Mouse (Mus musculus) NIH3T3 (cell line): ENCODE measurements around the gene Kcnk12.

Source experiments
- DNase-seq: peaks from one replicate; pipeline ENCODE4 v3.0.0-alpha.2; 2012; ENCODE audit warnings: low read depth

Gene Kcnk12

GRCm38 (mm10) chr17:87797688-87798291, at the start of gene Kcnk12:
Gene Kcnk12, minus strand, starts transcription at chr17:87797994.
- DNase-seq, result no peak

DNA sequence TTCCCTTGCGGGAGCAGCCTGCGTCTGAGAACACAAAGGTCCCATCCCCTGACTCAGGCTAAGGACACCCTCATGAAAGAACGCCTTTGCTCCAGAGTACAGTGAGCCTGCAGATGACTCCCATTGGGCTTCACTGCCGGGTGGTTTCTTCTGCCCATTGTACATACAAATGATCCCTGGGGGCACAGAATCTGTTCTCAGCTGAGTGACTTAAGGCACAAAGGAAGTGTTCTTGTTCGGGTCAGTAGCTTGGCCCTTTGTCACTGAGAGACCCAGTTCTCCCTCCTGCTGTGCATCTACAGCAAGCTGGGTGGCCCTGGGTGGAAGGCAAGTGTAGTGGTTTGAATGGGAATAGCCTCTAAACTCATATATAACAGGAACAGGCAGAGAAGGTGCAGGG, 44.4 kb upstream of the Kcnk12 start:
- DNase-seq, result no peak

GRCm38 (mm10) chr17:87840079-87840478, 42.3 kb upstream of the Kcnk12 start:
- DNase-seq, result no peak

GRCm38 (mm10) chr17:87834850-87835249, 37.1 kb upstream of the Kcnk12 start:
- DNase-seq, result no peak

- DNase-seq, result no peak
Measured at GRCm38 (mm10) chr17:87826909-87827308, 29.1 kb upstream of the Kcnk12 start.

DNA sequence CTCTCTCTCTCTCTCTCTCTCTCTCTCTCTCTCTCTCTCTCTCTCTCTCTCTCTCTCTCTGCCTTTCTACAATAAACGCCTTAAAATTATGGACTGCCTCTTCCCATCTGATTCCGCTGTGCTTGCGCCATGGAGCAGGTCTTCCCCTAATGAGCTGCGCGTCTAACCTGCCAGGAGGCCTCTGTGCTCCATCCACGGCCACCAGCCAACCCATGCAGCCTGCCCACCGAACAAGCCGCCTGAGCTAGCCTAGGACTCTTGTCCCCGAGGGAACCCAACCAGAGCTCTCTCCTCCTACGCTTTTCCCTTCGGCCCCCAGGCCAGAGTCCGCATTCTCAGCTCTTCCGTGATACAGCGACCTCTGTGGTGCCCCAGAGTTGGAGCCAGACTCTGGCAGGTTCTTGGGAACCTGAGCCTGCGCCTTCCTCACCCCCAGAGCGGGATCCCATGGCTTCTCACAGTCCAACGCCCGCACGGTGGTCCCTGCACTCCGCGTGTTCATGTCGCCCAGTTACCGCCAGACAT, 28.3 kb upstream of the Kcnk12 start:
- no peak for DNase-seq

DNA sequence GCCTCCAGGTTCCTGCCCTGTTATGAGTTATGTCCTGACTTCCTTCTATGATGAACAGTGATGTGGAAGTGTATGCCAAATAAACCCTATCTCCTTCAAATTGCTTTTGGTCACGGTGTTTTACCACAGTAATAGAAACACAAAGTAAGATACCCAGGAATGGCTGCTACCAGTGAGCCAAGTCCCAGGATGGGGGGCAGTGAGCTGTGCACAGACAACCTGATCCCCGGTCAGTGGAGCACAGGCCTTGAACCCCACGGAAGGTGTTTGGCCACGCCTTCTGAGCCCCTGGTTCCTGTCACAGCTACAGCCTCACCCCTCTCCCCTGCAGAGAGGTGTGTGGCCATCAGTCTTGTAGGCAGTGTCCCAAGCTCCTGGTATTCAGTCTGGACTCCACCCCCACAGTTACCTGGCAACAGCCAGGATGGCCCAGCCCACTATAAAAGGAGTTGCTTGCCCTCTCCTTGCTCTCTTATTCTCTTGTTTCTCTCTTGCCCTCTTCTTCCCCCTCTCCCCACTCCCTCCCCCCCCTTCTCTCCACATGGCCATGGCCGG, 27.7 kb upstream of the Kcnk12 start:
- no peak for DNase-seq

- no peak for DNase-seq
Measured at GRCm38 (mm10) chr17:87823031-87823430, 25.2 kb upstream of the Kcnk12 start.

DNA sequence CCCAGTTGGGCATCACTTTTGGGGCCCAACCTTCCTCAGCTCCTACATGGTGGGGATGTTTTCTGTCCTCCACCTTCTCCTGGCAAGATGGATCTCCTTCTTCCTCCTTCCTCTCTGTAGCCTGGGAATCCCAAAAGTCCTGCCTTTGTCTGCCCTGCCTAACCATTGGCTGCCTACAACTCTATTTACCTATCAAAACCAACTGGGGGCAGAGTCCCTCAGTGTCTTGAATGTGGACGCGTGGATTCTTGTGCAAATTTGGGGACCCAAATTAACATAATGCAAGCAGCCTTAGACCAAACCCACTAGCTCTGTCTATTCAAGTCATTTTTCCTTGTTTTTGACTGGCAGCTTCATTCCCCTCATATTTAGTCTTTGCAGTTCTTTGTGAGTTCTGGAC, 11.8 kb upstream of the Kcnk12 start:
- no peak for DNase-seq

DNA sequence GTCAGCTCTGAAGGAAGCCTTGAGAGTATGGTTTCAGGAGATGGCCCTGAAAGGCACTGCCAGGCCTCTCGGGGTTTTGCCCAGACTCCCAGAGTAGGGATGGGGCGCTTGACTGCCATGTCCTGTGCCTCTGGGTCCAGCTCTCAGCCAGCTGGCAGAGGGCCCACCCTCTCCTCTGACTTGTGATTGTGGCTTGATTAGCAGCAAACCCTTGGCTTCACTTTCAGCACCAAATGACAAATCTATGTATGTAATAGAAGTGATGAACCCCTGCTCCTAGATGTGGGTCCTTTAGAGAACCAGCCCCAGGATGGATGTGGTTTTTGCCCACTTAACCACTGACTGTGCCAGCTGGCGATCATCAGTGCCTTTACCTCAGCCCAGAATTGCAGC, 2.1 kb upstream of the Kcnk12 start:
- no peak for DNase-seq

GRCm38 (mm10) chr17:87799212-87799947, 1.6 kb upstream of the Kcnk12 start:
- no peak for DNase-seq

GRCm38 (mm10) chr17:87798423-87798941, 688 bp upstream of the Kcnk12 start:
- no peak for DNase-seq

DNA sequence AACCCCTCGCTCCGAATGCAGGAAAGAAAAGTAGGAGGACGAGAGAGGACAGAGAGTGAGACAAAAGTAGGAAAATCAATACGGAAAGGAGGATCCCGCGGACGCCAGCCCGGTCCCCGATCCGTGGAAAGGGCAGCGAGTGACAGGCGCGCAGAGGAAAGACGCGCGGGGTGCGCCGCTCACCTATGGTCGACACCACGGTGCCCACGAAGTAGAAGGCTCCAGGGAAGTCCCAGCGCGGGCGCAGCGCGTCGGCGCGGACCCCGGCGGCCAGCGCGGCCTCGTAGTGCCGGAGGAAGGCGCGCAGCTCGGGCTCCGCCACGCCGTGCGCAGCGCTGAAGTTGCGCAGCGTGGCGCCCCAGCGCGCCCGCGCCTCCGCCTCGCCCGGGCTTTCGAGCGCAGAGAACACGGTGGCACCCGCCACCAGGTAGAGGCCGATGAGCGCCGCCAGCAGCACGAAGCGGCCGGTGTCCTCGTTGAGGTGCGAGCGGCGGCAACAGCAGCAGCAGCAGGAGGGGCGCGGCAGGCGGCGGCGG, 845 bp downstream of the Kcnk12 start:
- no peak for DNase-seq

GRCm38 (mm10) chr17:87795927-87796714, 1.7 kb downstream of the Kcnk12 start:
- no peak for DNase-seq

GRCm38 (mm10) chr17:87794801-87795200, 3.0 kb downstream of the Kcnk12 start:
- no peak for DNase-seq

GRCm38 (mm10) chr17:87793331-87793730, 4.5 kb downstream of the Kcnk12 start:
- no peak for DNase-seq

GRCm38 (mm10) chr17:87792623-87793315, 5.0 kb downstream of the Kcnk12 start:
- no peak for DNase-seq

- DNase-seq, result no peak
Measured at GRCm38 (mm10) chr17:87791517-87792098, 6.2 kb downstream of the Kcnk12 start.

DNA sequence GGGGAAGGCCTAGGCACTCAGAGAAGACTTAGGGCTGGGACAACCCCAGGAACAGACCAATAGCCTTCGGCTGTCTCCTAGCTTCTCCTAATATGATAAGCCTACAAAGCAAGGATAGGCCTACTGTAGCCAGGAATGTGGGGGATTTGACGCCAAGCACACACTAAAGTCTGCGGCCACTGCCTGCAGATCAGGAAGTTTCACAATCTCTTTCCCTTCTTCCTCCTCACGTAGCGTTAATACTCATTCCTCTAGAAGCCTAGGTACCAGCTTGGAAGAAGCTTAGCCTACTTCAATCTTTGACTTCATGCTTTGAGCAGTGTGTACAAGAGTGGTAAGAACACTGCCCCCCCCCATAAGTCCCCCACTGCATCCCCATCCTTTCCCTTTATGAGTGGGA, 7.1 kb downstream of the Kcnk12 start:
- no peak for DNase-seq

DNA sequence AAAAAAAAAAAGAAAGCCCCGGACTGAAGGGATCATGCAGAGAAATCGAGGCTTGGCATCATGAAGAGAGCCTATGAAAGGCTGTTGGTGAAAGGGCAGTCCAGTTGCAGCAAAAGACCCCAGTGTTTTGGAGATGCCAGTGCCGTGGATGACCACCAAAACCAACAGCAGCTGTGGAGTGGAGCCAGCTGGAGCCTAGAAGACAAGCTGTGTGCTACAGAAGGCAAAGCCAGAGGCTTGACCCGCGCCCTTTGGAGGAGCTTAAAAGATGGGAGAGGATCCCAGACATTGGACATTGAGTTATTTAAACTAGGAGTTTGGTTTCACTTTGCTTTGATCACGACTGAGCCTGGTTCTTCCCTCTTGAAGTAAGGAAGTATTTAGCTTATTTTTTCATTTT, 9.6 kb downstream of the Kcnk12 start:
- no peak for DNase-seq

DNA sequence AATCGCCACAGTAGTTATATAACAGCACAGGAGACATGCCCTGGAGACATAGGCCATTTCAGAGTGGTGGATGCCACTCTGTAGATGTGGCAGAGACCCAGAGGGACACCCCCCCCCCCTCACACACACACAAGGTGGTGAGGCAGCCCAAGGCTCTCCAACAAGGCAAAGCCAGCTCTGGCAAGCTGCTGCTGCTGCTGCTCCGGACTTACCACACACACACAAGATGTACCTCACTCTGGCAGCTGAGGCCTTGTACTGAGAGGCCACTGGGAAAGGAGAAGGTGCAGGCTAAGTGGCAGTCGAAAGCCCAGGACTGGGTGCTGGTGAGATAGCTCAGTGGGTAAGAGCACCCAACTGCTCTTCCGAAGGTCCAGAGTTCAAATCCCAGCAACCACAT, 10.1 kb downstream of the Kcnk12 start:
- DNase-seq, result no peak
